Comparison of ENCODE assay signal across 8 mouse cellular contexts in genomic region chr11:6443102-6443501, GRCm38 (mm10). TPM values are rescaled to one million over a fixed set of nuclear protein-coding genes. Genes with fewer than 3 reads are reported as not detected.
DNase-seq lines count a peak whose midpoint lies in the region; ATAC-seq lines count a peak whose summit lies in the region.

No protein-coding gene starts in this region.

- no peaks in the 10 kb centered on the region for H3K9me3 ChIP-seq in forebrain, embryonic 11.5 days (ENCODE audit: control insufficient read depth, low read length)
- no peaks in the 10 kb centered on the region for H3K9me3 ChIP-seq in liver, embryonic 13.5 days (replicated peaks)

- 67% methylated on average over 4 of the region's 4 CpGs for WGBS in forebrain, embryonic 11.5 days
- 30% methylated on average over 4 of the region's 4 CpGs for WGBS in liver, embryonic 13.5 days (ENCODE audit: insufficient replicate concordance)

- H3K27me3 ChIP-seq in forebrain, embryonic 11.5 days (ENCODE audit: control insufficient read depth, insufficient read depth, low read length): no peaks in the 10 kb centered on the region
- no peaks in the 10 kb centered on the region for H3K27me3 ChIP-seq in liver, embryonic 13.5 days

- ATAC-seq in forebrain, embryonic 11.5 days (replicated peaks; ENCODE audit: low FRiP score): no peak
- ATAC-seq in liver, embryonic 13.5 days (ENCODE audit: low read depth): no peak
- ATAC-seq in megakaryocyte progenitor cell, adult 5-6 weeks (replicated peaks; ENCODE audit: poor library complexity): no peak

- peak; percentile 28 for DNase-seq in embryo, embryonic 10.5 days (ENCODE audit: low spot score)
- no peak for DNase-seq in embryo, embryonic 9.5 days (ENCODE audit: extremely low spot score)
- peak; percentile 36 for DNase-seq in 416B (ENCODE audit: low read depth)
- no peak for DNase-seq in forebrain, embryonic 11.5 days (ENCODE audit: low spot score)
- DNase-seq in liver, embryonic 13.5 days: no peak
- DNase-seq in cerebellum, adult 8-10 months: no peak
- no peak for DNase-seq in thymus, adult 18-20 months

- H3K36me3 ChIP-seq in forebrain, embryonic 11.5 days (ENCODE audit: control insufficient read depth, insufficient read depth, low read length): no peaks in the 10 kb centered on the region; the same call in 1 of the 2 replicates
- peaks cover 27% of the 10 kb centered on the region for H3K36me3 ChIP-seq in liver, embryonic 13.5 days

- H3K27ac ChIP-seq in forebrain, embryonic 11.5 days (ENCODE audit: low read depth, low read length): no peak overlapping the region
- H3K27ac ChIP-seq in liver, embryonic 13.5 days: peak overlapping the region; percentile 93

- peak overlapping the region; percentile 82 for H3K4me3 ChIP-seq in forebrain, embryonic 11.5 days (ENCODE audit: low read depth, low read length)
- H3K4me3 ChIP-seq in liver, embryonic 13.5 days (replicated peaks): peak overlapping the region; percentile 81

- peak overlapping the region; percentile 74 for H3K4me2 ChIP-seq in forebrain, embryonic 11.5 days (ENCODE audit: low read depth, low read length, severe bottlenecking)
- H3K4me2 ChIP-seq in liver, embryonic 13.5 days: peak overlapping the region; percentile 78

- H3K4me1 ChIP-seq in forebrain, embryonic 11.5 days (replicated peaks; ENCODE audit: control insufficient read depth, insufficient read depth, low read length): peaks cover 3% of the 10 kb centered on the region; the same call in 1 of the 2 replicates
- H3K4me1 ChIP-seq in liver, embryonic 13.5 days (replicated peaks): peaks cover 27% of the 10 kb centered on the region

- peak overlapping the region; percentile 85 for H3K9ac ChIP-seq in forebrain, embryonic 11.5 days (ENCODE audit: low read length)
- H3K9ac ChIP-seq in liver, embryonic 13.5 days: peak overlapping the region; percentile 91

RNA-seq across cellular contexts. Expression of gene H2afv, which starts 1.1 kb away (rescaled TPM):
- 962 and 982 TPM in 2 replicates for polyA plus RNA-seq in forebrain, embryonic 11.5 days (2014; fragmentation: Nextera tagmentation; extraction: Ambion mirVana)
- 109 and 112 TPM in 2 replicates for polyA plus RNA-seq in liver, embryonic 13.5 days (2015; fragmentation: Nextera tagmentation; extraction: Ambion mirVana)
- 174 and 176 TPM in 2 replicates for total RNA-seq in megakaryocyte progenitor cell, adult 5-6 weeks (2015)
- total RNA-seq in megakaryocyte progenitor cell, adult 5-6 weeks (2017): 134 and 144 TPM in 2 replicates

RNA-seq across cellular contexts. Expression of gene Ppia, which starts 27.9 kb away (rescaled TPM):
- polyA plus RNA-seq in forebrain, embryonic 11.5 days (2014; fragmentation: Nextera tagmentation; extraction: Ambion mirVana): 4,588 and 4,913 TPM in 2 replicates
- 3,630 and 3,871 TPM in 2 replicates for polyA plus RNA-seq in liver, embryonic 13.5 days (2015; fragmentation: Nextera tagmentation; extraction: Ambion mirVana)
- 5,512 and 5,729 TPM in 2 replicates for total RNA-seq in megakaryocyte progenitor cell, adult 5-6 weeks (2015)
- 1,825 and 2,581 TPM in 2 replicates for total RNA-seq in megakaryocyte progenitor cell, adult 5-6 weeks (2017)

RNA-seq across cellular contexts. Expression of gene Purb, which starts 32.6 kb away (rescaled TPM):
- polyA plus RNA-seq in forebrain, embryonic 11.5 days (2014; fragmentation: Nextera tagmentation; extraction: Ambion mirVana): 14.0 and 15.0 TPM in 2 replicates
- 11.1 and 12.6 TPM in 2 replicates for polyA plus RNA-seq in liver, embryonic 13.5 days (2015; fragmentation: Nextera tagmentation; extraction: Ambion mirVana)
- 51.3 and 53.0 TPM in 2 replicates for total RNA-seq in megakaryocyte progenitor cell, adult 5-6 weeks (2015)
- total RNA-seq in megakaryocyte progenitor cell, adult 5-6 weeks (2017): 38.3 and 40.5 TPM in 2 replicates

RNA-seq across cellular contexts. Expression of gene Zmiz2, which starts 54.2 kb away (rescaled TPM):
- polyA plus RNA-seq in forebrain, embryonic 11.5 days (2014; fragmentation: Nextera tagmentation; extraction: Ambion mirVana): 22.3 and 28.9 TPM in 2 replicates
- polyA plus RNA-seq in liver, embryonic 13.5 days (2015; fragmentation: Nextera tagmentation; extraction: Ambion mirVana): 4.4 and 4.7 TPM in 2 replicates
- total RNA-seq in megakaryocyte progenitor cell, adult 5-6 weeks (2015): 40.9 and 42.0 TPM in 2 replicates
- 8.2 and 11.9 TPM in 2 replicates for total RNA-seq in megakaryocyte progenitor cell, adult 5-6 weeks (2017)

Comparison
In these comparisons a context has a peak if more than half of its experiments do, and no peak if none do; other contexts are left out.
1. DNase-seq: peak in embryo, embryonic 10.5 days (single experiment) and 416B (single experiment); none in embryo, embryonic 9.5 days (single experiment), forebrain, embryonic 11.5 days (single experiment), liver, embryonic 13.5 days (single experiment), cerebellum, adult 8-10 months (single experiment) and thymus, adult 18-20 months (0 of 2).